Mouse (Mus musculus) CH12.LX (cell line): ENCODE measurements around the gene Kcnh2. TPM values are rescaled to one million over a fixed set of nuclear protein-coding genes. Genes with fewer than 3 reads are reported as not detected.

ENCODE experiments used
- DNase-seq: peaks from one replicate; pipeline ENCODE4 v3.0.0-alpha.2; 2013; ENCODE audit errors: extremely low read depth
- H3K27ac ChIP-seq: 2 replicates; pipeline ENCODE4 v1.5.1; 2012; ENCODE audit warnings: low read depth, mild to moderate bottlenecking, control low read depth, moderate library complexity; ENCODE audit not compliant: insufficient read depth
- H3K27me3 ChIP-seq: replicated peaks from 2 replicates; pipeline ENCODE3; 2012; ENCODE audit warnings: inconsistent platforms
- H3K36me3 ChIP-seq, 2 experiments: replicated peaks in 1 of 2; 2 replicates each; pipeline versions ENCODE3 to v1.6.1; 2012; ENCODE audit warnings: inconsistent platforms in 1 of 2, low read length in 1 of 2, mild to moderate bottlenecking in 1 of 2, mixed read lengths in 1 of 2, moderate library complexity in 1 of 2; ENCODE audit not compliant: control insufficient read depth in 1 of 2, insufficient read depth in 1 of 2
- H3K4me1 ChIP-seq, 2 experiments: 2 replicates each; pipeline ENCODE4 v1.6.1; 2012; ENCODE audit warnings: inconsistent platforms in 1 of 2, moderate library complexity in 1 of 2; ENCODE audit not compliant: insufficient read depth in 2 of 2, control insufficient read depth in 1 of 2
- H3K4me2 ChIP-seq: 2 replicates; pipeline ENCODE4 v1.6.1; 2012; ENCODE audit warnings: low read depth, mild to moderate bottlenecking, control low read depth; ENCODE audit not compliant: poor library complexity, insufficient read depth, severe bottlenecking
- H3K4me3 ChIP-seq, 3 experiments: fragments of 150-350 bp in 1 of 3; sonication (generic) in 1 of 3; replicated peaks in 1 of 3; 2 replicates each; pipeline versions ENCODE3 to v1.5.1; 2011 to 2012; ENCODE audit warnings: low read depth in 2 of 3, low read length in 2 of 3, mild to moderate bottlenecking in 2 of 3, moderate library complexity in 2 of 3, control low read depth in 1 of 3, improper control_type of control experiment in 1 of 3, inconsistent platforms in 1 of 3, mixed read lengths in 1 of 3; ENCODE audit not compliant: poor library complexity in 1 of 3
- H3K79me2 ChIP-seq: replicated peaks from 2 replicates; pipeline ENCODE4 v1.6.1; 2012; ENCODE audit warnings: mild to moderate bottlenecking, moderate library complexity; ENCODE audit not compliant: control insufficient read depth, poor library complexity, insufficient read depth, severe bottlenecking; ENCODE audit errors: extremely low read depth
- H3K9ac ChIP-seq: 2 replicates; pipeline ENCODE4 v1.6.1; 2012; ENCODE audit warnings: low read depth, mild to moderate bottlenecking, control low read depth, moderate library complexity; ENCODE audit not compliant: insufficient read depth
- H3K9me3 ChIP-seq: replicated peaks from 2 replicates; pipeline ENCODE3; 2012; ENCODE audit warnings: low read length, inconsistent platforms, mixed read lengths
- CHD2 ChIP-seq: IDR thresholded peaks from 2 replicates; pipeline ENCODE4 v1.6.1; 2011; ENCODE audit warnings: low read length, improper control_type of control experiment
- CTCF ChIP-seq, 2 experiments: IDR thresholded peaks in 1 of 2; conservative IDR thresholded peaks in 1 of 2; 2 replicates each; pipeline ENCODE4 v1.5.1; 2011 to 2012; ENCODE audit warnings: low read depth in 2 of 2, low read length in 2 of 2, improper control_type of control experiment in 1 of 2, inconsistent platforms in 1 of 2, mild to moderate bottlenecking in 1 of 2, moderate library complexity in 1 of 2
- E2F4 ChIP-seq: IDR thresholded peaks from 2 replicates; pipeline ENCODE4 v1.6.1; 2011; ENCODE audit warnings: low read depth, low read length, improper control_type of control experiment; ENCODE audit not compliant: insufficient replicate concordance
- EP300 ChIP-seq: IDR thresholded peaks from 2 replicates; pipeline ENCODE4 v1.6.1; 2011; ENCODE audit warnings: low read length, improper control_type of control experiment
- HCFC1 ChIP-seq: IDR thresholded peaks from 2 replicates; pipeline ENCODE4 v1.6.1; 2012; ENCODE audit warnings: low read depth, mild to moderate bottlenecking, inconsistent platforms, low read length, improper control_type of control experiment
- IRF4 ChIP-seq: IDR thresholded peaks from 2 replicates; pipeline ENCODE4 v1.6.1; 2014; ENCODE audit warnings: low read depth, mild to moderate bottlenecking, inconsistent platforms, low read length, improper control_type of control experiment
- JUND ChIP-seq: conservative IDR thresholded peaks from 2 replicates; pipeline ENCODE4 v1.6.1; 2011; ENCODE audit warnings: low read depth, low read length, improper control_type of control experiment
- MAFK ChIP-seq: IDR thresholded peaks from 2 replicates; pipeline ENCODE4 v1.6.1; 2011; ENCODE audit warnings: low read length, improper control_type of control experiment; ENCODE audit not compliant: insufficient replicate concordance
- MAX ChIP-seq: IDR thresholded peaks from 2 replicates; pipeline ENCODE4 v1.6.1; 2011; ENCODE audit warnings: low read length, improper control_type of control experiment
- MYC ChIP-seq: IDR thresholded peaks from 2 replicates; pipeline ENCODE4 v1.6.1; 2011; ENCODE audit warnings: low read depth, mild to moderate bottlenecking, improper control_type of control experiment, low read length
- NELFE ChIP-seq: IDR thresholded peaks from 2 replicates; pipeline ENCODE4 v1.6.1; 2011; ENCODE audit warnings: low read depth, low read length, improper control_type of control experiment
- NRF1 ChIP-seq: IDR thresholded peaks from 2 replicates; pipeline ENCODE4 v1.6.1; 2014; ENCODE audit warnings: low read depth, mild to moderate bottlenecking, inconsistent platforms, low read length, improper control_type of control experiment, moderate library complexity
- PAX5 ChIP-seq: IDR thresholded peaks from 2 replicates; pipeline ENCODE4 v1.6.1; 2012; ENCODE audit warnings: low read length, inconsistent platforms, mixed read lengths
- POLR2AphosphoS2 ChIP-seq: IDR thresholded peaks from 2 replicates; pipeline ENCODE4 v1.6.1; 2011; ENCODE audit warnings: low read depth, low read length, improper control_type of control experiment
- SMC3 ChIP-seq: IDR thresholded peaks from 2 replicates; pipeline ENCODE4 v1.6.1; 2011; ENCODE audit warnings: low read depth, low read length, improper control_type of control experiment
- TBP ChIP-seq: conservative IDR thresholded peaks from 2 replicates; pipeline ENCODE4 v1.6.1; 2011; ENCODE audit warnings: low read depth, low read length, improper control_type of control experiment
- TCF12 ChIP-seq: IDR thresholded peaks from 2 replicates; pipeline ENCODE4 v1.6.1; 2014; ENCODE audit warnings: low read depth, mild to moderate bottlenecking, inconsistent platforms, low read length, improper control_type of control experiment
- UBTF ChIP-seq: IDR thresholded peaks from 2 replicates; pipeline ENCODE4 v1.6.1; 2012; ENCODE audit warnings: low read depth, mild to moderate bottlenecking, inconsistent platforms, low read length, improper control_type of control experiment, moderate library complexity
- ZC3H11A ChIP-seq: IDR thresholded peaks from 2 replicates; pipeline ENCODE4 v1.6.1; 2012; ENCODE audit warnings: low read depth, mild to moderate bottlenecking, inconsistent platforms, low read length, improper control_type of control experiment
- ZMIZ1 ChIP-seq: IDR thresholded peaks from 2 replicates; pipeline ENCODE4 v1.6.1; 2012; ENCODE audit warnings: low read depth, mild to moderate bottlenecking, inconsistent platforms, low read length, improper control_type of control experiment
- dilution Hi-C: fragments of 300-500 bp; cut with MboI; formaldehyde crosslinking; loops from 2 replicates; pipeline ENCODE4 v1.14.3; 2020; ENCODE audit warnings: low sequenced_read_pairs; ENCODE audit not compliant: extremely low pct_unique_long_range_greater_than_20kb, extremely low pct_ligation_motif_present
- in situ Hi-C: fragments of 300-500 bp; cut with MboI; formaldehyde crosslinking; loops from 3 replicates; pipeline ENCODE4 v1.14.3; 2019; ENCODE audit warnings: low sequenced_read_pairs, low pct_ligation_motif_present, low pct_unique_long_range_greater_than_20kb, mixed read lengths
- polyA plus RNA-seq: library from polyadenylated mRNA; unstranded; fragments of >175 nt; gene quantifications from 2 replicates; pipeline ENCODE4 v1.2.1, GENCODE M21; 2012; ENCODE audit warnings: low read depth; ENCODE audit not compliant: insufficient read length
- total RNA-seq, 2 experiments: library from RNA; depleted of rRNA; stranded (reverse); fragments of 300-350 nt in 1 of 2; fragments of >200 nt in 1 of 2; gene quantifications; 2 replicates each; pipeline ENCODE4 v1.2.3; 2012 to 2014

Kcnh2 gene
- total and polyA plus RNA-seq, 3 experiments = 0.30 to 2.8 (median 0.59) TPM

DNA sequence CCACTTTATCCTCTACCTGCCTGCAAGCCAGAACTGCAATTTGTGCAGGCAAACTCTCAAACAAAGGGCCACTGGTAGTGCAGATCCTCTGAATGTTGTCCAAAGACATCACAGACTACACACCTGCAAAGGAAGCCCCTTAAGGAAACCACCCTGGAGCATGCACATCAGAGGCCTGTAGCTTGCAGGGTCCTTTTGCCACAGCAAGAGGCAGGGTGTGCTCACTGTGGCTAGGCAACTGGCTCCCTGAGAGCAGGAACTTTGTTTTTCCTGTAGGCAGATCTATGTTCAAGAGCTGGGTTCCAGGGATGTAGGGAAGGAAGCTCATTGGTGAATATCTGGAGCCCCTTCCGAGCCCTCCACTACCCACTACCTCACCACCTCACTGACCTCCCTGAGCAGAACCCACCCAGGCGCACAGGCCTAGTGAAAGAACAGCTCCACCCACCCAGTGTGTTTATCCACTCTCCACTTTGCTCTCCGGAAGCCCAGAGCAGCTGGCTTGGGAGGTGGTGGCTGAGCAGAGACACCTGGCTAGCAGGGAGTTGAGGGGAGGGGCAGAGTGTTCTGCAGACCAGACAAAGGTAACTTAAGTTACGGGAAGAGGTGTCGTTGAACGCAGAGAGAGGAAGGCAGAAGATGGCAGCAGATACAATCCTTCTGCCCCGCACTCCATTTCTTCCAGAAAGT is 4.1 kb downstream of the Kcnh2 start:
- H3K9ac ChIP-seq = no peak overlapping the region
- H3K79me2 ChIP-seq = no peaks in the 10 kb centered on the region
- dilution Hi-C loops = no loop called here
- TF ChIP-seq MAX (no peak), ZC3H11A (no peak), CHD2 (no peak), JUND (no peak), IRF4 (no peak), EP300 (no peak), ZMIZ1 (no peak), HCFC1 (no peak), TCF12 (no peak), PAX5 (no peak), CTCF (conservative IDR thresholded peaks at IDR 0.05 in 1 of 2, IDR thresholded peaks at IDR 0.05 in 1 of 2; ENCODE audit: low read depth in 2 of 2, low read length in 2 of 2) (no peak)
- H3K4me2 ChIP-seq = no peak overlapping the region
- no peaks in the 10 kb centered on the region for H3K36me3 ChIP-seq
- H3K9me3 ChIP-seq = no peaks in the 10 kb centered on the region
- H3K4me1 ChIP-seq = peaks cover 18 to 26% of the 10 kb centered on the region in 2 experiments
- H3K4me3 ChIP-seq = no peak overlapping the region
- H3K27ac ChIP-seq = no peak overlapping the region
- no peak for DNase-seq
- in situ Hi-C loops = no loop called here
- H3K27me3 ChIP-seq = peaks cover 95% of the 10 kb centered on the region

- Histone ChIP-seq H3K79me2 (no peaks in the 10 kb centered on the region), H3K9me3 (no peaks in the 10 kb centered on the region), H3K4me1 (peaks cover 11 to 26% of the 10 kb centered on the region in 2 experiments), H3K4me3 (no peak overlapping the region), H3K36me3 (no peaks in the 10 kb centered on the region), H3K4me2 (no peak overlapping the region), H3K9ac (no peak overlapping the region), H3K27ac (no peak overlapping the region), H3K27me3 (peaks cover 98% of the 10 kb centered on the region)
- dilution Hi-C loops = no loop called here
- in situ Hi-C loops = no loop called here
- no peak for DNase-seq
- TF ChIP-seq MAFK = no peak
- TF ChIP-seq SMC3 = no peak
Observed at GRCm38 (mm10) chr5:24346313-24346712, 5.1 kb downstream of the Kcnh2 start.

GRCm38 (mm10) chr5:24344477-24345051 is 6.8 kb downstream of the Kcnh2 start:
- Histone ChIP-seq H3K4me3 (no peak overlapping the region), H3K27ac (no peak overlapping the region), H3K4me1 (peaks cover 11 to 18% of the 10 kb centered on the region in 2 experiments), H3K27me3 (peaks cover 99% of the 10 kb centered on the region), H3K36me3 (no peaks in the 10 kb centered on the region), H3K79me2 (no peaks in the 10 kb centered on the region), H3K9ac (no peak overlapping the region), H3K4me2 (no peak overlapping the region), H3K9me3 (no peaks in the 10 kb centered on the region)
- DNase-seq = no peak
- no peak for TF ChIP-seq UBTF
- TF ChIP-seq E2F4 = no peak
- TF ChIP-seq ZMIZ1 = no peak
- TF ChIP-seq TBP = no peak
- TF ChIP-seq MAFK = no peak
- no peak for TF ChIP-seq POLR2AphosphoS2
- TF ChIP-seq NELFE = no peak
- TF ChIP-seq ZC3H11A = no peak
- no peak for TF ChIP-seq MYC
- no peak for TF ChIP-seq TCF12
- no peak for TF ChIP-seq CHD2
- TF ChIP-seq NRF1 = no peak
- dilution Hi-C loops (no loop called here), in situ Hi-C loops (no loop called here)
